Mouse (Mus musculus): ENCODE measurements around the gene Cramp1l. TPM values are rescaled to one million over a fixed set of nuclear protein-coding genes. Genes with fewer than 3 reads are reported as not detected.
"Not testable (repeated sequence)": the region's sequence is repeated elsewhere in the genome, so short reads cannot be mapped to it uniquely, and the experiment has no call there.

The Cramp1l gene
- polyA plus RNA-seq, 1 experiment from 2014 or later, result 3.3 TPM

DNA sequence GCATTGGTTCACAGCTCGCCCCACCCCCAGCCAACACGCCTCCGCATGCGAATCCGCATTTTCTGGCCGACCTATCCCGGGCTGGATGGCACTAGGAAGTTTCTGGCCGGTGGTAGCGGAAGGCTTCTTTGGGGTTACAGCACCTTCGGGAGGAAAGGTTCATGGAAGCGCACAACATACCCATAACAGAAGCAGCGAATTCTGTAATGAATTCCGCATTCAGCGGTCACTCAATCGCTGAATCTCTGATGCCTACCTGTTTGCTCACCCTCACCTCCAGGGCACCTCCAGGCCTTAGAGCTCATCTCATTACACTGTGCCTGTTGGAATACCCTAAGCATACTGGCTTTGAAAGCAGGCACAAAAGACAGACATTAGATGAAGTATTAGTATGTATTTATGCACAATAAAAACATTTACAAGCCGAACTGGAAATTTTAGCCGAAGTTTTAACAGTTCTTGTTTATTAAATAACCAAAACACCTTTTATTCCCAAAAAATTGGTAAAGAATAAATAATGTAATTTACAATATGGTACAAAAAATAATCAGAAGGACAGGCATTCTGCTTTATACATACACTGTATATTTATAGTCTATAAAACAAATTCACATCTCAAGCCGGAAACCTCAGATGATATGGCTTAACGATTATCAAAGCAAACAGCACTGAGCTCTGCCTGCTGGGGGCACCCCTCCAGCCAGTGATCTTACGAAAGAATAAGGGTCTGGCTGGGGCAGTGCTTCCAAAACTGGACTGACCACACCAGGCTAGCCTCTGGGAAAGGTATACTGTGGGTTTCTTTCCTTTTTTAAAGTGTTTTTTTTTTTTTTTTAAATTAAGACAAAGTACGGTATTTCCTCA is 54.5 kb downstream of the Cramp1l start:
- no peak overlapping the region for H3K27ac ChIP-seq (ENCODE audit: low read length)
- no peak overlapping the region for H3K9ac ChIP-seq (replicated peaks; ENCODE audit: low read depth)
- TF ChIP-seq EP300 (IDR thresholded peaks at IDR 0.05), result no peak
- TF ChIP-seq CTCF (IDR thresholded peaks at IDR 0.05), result no peak
- ATAC-seq, result peak; percentile 19
- peak overlapping the region; percentile 93 for H3K4me2 ChIP-seq (replicated peaks; ENCODE audit: low read depth, low read length)
- no peaks in the 10 kb centered on the region for H3K9me3 ChIP-seq (ENCODE audit: low read length)
- H3K4me3 ChIP-seq (ENCODE audit: low read depth, low read length), result peak overlapping the region; percentile 92
- no peak for DNase-seq (ENCODE audit: low spot score)
- 11% methylated on average over 21 of the region's 21 CpGs for WGBS
- H3K36me3 ChIP-seq (ENCODE audit: insufficient read depth, low read length), result peaks cover 32% of the 10 kb centered on the region; the same call in 1 of the 2 replicates
- H3K27me3 ChIP-seq (replicated peaks; ENCODE audit: insufficient read depth, low read length), result no peaks in the 10 kb centered on the region
- peaks cover 4% of the 10 kb centered on the region; the same call in 1 of the 2 replicates for H3K4me1 ChIP-seq (ENCODE audit: insufficient read depth, low read depth, low read length)

DNA sequence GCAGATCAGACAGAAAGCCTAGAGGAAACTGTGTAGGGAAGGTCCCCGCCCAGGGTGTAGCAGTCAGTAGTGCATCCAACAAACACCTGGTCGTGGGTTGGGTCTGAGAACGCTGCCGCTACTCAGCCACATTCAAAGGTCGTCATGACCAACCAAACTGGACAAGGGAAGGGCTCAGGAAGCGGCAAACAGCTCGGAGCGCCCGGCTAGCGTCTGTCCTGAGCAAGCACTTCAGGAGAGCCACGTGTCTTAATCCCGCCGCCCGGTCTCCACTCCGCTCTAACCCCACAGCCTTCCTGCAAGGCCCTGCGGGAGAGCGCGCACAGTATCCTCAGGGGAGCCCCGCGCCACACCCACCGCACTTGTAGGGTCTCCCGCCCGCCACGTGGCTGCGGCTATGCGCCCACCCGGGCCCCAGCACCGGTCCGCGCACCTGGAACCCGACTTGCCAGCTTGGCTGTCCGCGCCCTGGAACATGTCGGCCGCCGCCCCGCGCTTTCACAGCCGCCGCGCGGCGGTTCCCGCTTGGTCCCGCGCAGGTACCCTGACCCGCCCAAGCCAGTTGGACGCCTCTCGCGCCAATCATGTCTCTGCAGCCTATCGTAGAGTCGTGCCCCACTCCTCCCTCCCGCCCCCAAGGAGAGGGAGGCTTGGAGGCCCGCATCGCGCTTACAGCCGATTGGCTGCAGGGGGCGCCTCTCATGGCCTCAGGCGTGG is 55.3 kb downstream of the Cramp1l start, which contains the start of gene Jpt2:
TSS of gene Jpt2 (minus strand) at position 555 of the 717 bp plus-strand sequence.
- Histone ChIP-seq H3K4me1 (ENCODE audit: insufficient read depth, low read depth, low read length) (peaks cover 4% of the 10 kb centered on the region; the same call in 1 of the 2 replicates), H3K27ac (ENCODE audit: low read length) (peak within 1 kb of the TSS; percentile 78), H3K36me3 (ENCODE audit: insufficient read depth, low read length) (peaks cover 25% of the 10 kb centered on the region; the same call in 1 of the 2 replicates), H3K27me3 (replicated peaks; ENCODE audit: insufficient read depth, low read length) (no peaks in the 10 kb centered on the region), H3K9me3 (ENCODE audit: low read length) (no peaks in the 10 kb centered on the region), H3K9ac (replicated peaks; ENCODE audit: low read depth) (peak within 1 kb of the TSS; percentile 50), H3K4me3 (ENCODE audit: low read depth, low read length) (peak within 1 kb of the TSS; percentile 92), H3K4me2 (replicated peaks; ENCODE audit: low read depth, low read length) (peak within 1 kb of the TSS; percentile 93)
- DNase-seq (ENCODE audit: low spot score), result peak; percentile 98
- WGBS, result 4% methylated on average over 58 of the region's 59 CpGs
- TF ChIP-seq CTCF (IDR thresholded peaks at IDR 0.05), result peak; percentile 69
- no peak for TF ChIP-seq EP300 (IDR thresholded peaks at IDR 0.05)
- ATAC-seq, result peak; percentile 100

DNA sequence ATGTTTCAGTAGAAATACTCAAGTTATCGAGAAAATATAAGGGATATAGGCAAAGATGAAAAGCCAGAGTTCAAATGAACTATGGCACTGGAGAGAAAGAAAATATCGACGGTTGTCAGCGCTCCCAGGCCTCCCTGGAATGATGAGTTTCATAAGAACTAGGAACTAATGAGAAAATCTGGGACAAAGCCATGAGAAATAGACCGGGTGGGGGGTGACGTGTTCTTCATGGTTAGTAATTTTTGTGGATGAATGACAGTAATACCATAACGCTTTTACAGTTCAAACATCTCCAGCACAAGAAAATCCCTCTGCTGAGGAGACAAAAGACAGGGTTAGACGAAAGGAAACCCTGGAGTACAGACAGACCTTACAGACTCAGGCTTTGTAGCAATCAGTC is 56.2 kb downstream of the Cramp1l start:
- WGBS, result 33% methylated on average over 8 of the region's 8 CpGs
- no peaks in the 10 kb centered on the region for H3K9me3 ChIP-seq (ENCODE audit: low read length)
- H3K27ac ChIP-seq (ENCODE audit: low read length), result no peak overlapping the region
- H3K4me2 ChIP-seq (replicated peaks; ENCODE audit: low read depth, low read length), result peak overlapping the region; percentile 93
- no peaks in the 10 kb centered on the region for H3K27me3 ChIP-seq (replicated peaks; ENCODE audit: insufficient read depth, low read length)
- TF ChIP-seq CTCF (IDR thresholded peaks at IDR 0.05) (no peak), EP300 (IDR thresholded peaks at IDR 0.05) (no peak)
- H3K9ac ChIP-seq (replicated peaks; ENCODE audit: low read depth), result peak overlapping the region; percentile 50; the same call in 1 of the 2 replicates
- H3K4me3 ChIP-seq (ENCODE audit: low read depth, low read length), result peak overlapping the region; percentile 92
- peaks cover 4% of the 10 kb centered on the region; the same call in 1 of the 2 replicates for H3K4me1 ChIP-seq (ENCODE audit: insufficient read depth, low read depth, low read length)
- DNase-seq (ENCODE audit: low spot score) (peak; percentile 25), ATAC-seq (no peak)
- H3K36me3 ChIP-seq (ENCODE audit: insufficient read depth, low read length), result peaks cover 20% of the 10 kb centered on the region; the same call in 1 of the 2 replicates

DNA sequence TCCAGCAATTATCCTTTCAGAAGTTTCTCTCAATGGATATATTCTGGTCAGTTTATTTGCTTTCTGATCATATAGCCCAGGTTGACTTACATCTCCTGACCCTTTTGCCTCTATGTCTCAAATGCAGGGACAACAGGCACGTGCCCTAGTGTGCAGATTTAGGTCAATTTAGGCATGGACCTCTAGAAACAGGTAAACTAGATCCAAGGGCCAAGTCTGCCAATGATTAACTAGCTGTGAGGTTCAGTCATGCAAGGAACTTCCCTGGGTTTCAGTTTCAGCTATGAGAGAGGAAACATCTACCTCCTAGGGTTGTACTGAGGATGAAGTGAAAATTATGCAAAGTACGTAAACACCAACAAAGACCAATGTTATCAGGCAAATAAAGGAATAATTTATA is 62.3 kb downstream of the Cramp1l start:
- no peak overlapping the region for H3K9ac ChIP-seq (replicated peaks; ENCODE audit: low read depth)
- H3K4me3 ChIP-seq (ENCODE audit: low read depth, low read length), result no peak overlapping the region
- TF ChIP-seq EP300 (IDR thresholded peaks at IDR 0.05) (no peak), CTCF (IDR thresholded peaks at IDR 0.05) (no peak)
- no peaks in the 10 kb centered on the region for H3K27me3 ChIP-seq (replicated peaks; ENCODE audit: insufficient read depth, low read length)
- 81% methylated on average over 2 of the region's 2 CpGs for WGBS
- 0 out of 2 replicates have a peak, but pooled peaks cover 3% of the 10 kb centered on the region for H3K36me3 ChIP-seq (ENCODE audit: insufficient read depth, low read length)
- H3K9me3 ChIP-seq (ENCODE audit: low read length), result no peaks in the 10 kb centered on the region
- H3K4me2 ChIP-seq (replicated peaks; ENCODE audit: low read depth, low read length), result no peak overlapping the region
- H3K27ac ChIP-seq (ENCODE audit: low read length), result no peak overlapping the region
- DNase-seq (ENCODE audit: low spot score), result no peak
- no peak for ATAC-seq
- H3K4me1 ChIP-seq (ENCODE audit: insufficient read depth, low read depth, low read length), result no peaks in the 10 kb centered on the region

DNA sequence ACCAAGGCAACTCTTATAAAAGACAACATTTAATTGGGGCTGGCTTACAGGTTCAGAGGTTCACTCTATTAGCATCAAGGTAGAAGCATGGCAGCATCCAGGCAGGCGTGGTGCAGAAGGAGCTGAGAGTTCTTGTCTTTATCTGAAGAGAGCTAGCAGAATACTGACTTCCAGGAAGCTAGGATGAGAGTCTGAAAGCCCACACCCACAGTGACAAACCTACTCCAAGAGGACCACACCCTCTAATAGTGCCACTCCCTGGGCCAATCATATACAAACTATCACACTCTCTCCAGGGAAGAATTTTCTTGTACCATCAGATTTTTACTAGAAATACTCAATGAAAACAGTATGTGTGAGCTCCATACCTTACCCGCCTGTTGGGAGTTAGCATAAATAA is 64.9 kb downstream of the Cramp1l start:
- Histone ChIP-seq H3K27ac (ENCODE audit: low read length) (no peak overlapping the region), H3K9me3 (ENCODE audit: low read length) (no peaks in the 10 kb centered on the region), H3K4me3 (ENCODE audit: low read depth, low read length) (no peak overlapping the region), H3K36me3 (ENCODE audit: insufficient read depth, low read length) (0 out of 2 replicates have a peak, but pooled peaks cover 3% of the 10 kb centered on the region), H3K4me2 (replicated peaks; ENCODE audit: low read depth, low read length) (no peak overlapping the region), H3K27me3 (replicated peaks; ENCODE audit: insufficient read depth, low read length) (no peaks in the 10 kb centered on the region), H3K9ac (replicated peaks; ENCODE audit: low read depth) (no peak overlapping the region), H3K4me1 (ENCODE audit: insufficient read depth, low read depth, low read length) (no peaks in the 10 kb centered on the region)
- DNase-seq (ENCODE audit: low spot score) (no peak), ATAC-seq (no peak)
- 76% methylated on average over 2 of the region's 2 CpGs for WGBS
- TF ChIP-seq EP300 (IDR thresholded peaks at IDR 0.05), result no peak
- TF ChIP-seq CTCF (IDR thresholded peaks at IDR 0.05), result no peak

DNA sequence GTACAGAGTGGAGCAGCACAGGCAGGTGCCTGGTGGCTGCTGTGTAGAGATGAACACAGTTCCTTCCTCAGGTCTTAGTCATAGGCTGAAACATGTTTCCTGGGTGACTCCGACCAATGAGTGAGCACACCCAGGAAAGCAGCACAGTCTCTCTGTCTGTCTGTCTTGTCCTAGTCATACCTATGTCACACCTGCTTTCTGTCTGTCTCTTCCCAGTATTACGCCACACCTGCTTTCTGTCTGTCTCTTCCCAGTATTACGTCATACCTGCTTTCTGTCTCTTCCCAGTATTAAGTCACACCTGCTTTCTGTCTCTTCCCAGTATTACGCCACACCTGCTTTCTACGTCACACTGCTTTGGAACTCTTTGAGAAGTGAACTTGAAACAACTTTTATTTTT is 67.4 kb downstream of the Cramp1l start:
- no peak overlapping the region for H3K27ac ChIP-seq (ENCODE audit: low read length)
- H3K9ac ChIP-seq (replicated peaks; ENCODE audit: low read depth), result no peak overlapping the region; the same call in 1 of the 2 replicates
- ATAC-seq (no peak), DNase-seq (ENCODE audit: low spot score) (no peak)
- TF ChIP-seq CTCF (IDR thresholded peaks at IDR 0.05), result no peak
- no peak for TF ChIP-seq EP300 (IDR thresholded peaks at IDR 0.05)
- H3K4me2 ChIP-seq (replicated peaks; ENCODE audit: low read depth, low read length), result no peak overlapping the region
- 91% methylated on average over 5 of the region's 5 CpGs for WGBS
- H3K27me3 ChIP-seq (replicated peaks; ENCODE audit: insufficient read depth, low read length), result no peaks in the 10 kb centered on the region
- H3K36me3 ChIP-seq (ENCODE audit: insufficient read depth, low read length), result 0 out of 2 replicates have a peak, but pooled peaks cover 3% of the 10 kb centered on the region
- H3K4me1 ChIP-seq (ENCODE audit: insufficient read depth, low read depth, low read length), result no peaks in the 10 kb centered on the region
- no peak overlapping the region for H3K4me3 ChIP-seq (ENCODE audit: low read depth, low read length)
- no peaks in the 10 kb centered on the region for H3K9me3 ChIP-seq (ENCODE audit: low read length)

DNA sequence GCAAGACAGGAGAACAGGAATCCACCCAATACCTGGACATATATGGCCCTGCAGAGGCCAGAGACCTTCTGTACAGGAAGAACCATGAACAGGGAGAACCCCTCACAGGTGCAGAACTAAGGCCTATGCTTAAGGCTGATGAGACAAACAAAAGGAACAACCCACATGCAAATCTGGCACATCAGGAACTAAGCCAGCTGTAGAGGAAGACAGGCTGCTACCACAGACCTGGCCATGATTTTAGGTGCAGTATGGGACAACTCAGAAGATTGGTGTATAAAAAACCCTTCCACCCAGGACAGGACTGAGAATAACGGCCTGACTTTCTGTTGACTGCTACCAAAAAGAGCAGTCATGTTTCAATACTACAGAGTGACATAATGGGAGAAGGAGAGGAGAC is 72.0 kb downstream of the Cramp1l start:
- H3K27me3 ChIP-seq (replicated peaks; ENCODE audit: insufficient read depth, low read length); H3K4me3 ChIP-seq (ENCODE audit: low read depth, low read length); H3K4me1 ChIP-seq (ENCODE audit: insufficient read depth, low read depth, low read length); ATAC-seq; H3K4me2 ChIP-seq (replicated peaks; ENCODE audit: low read depth, low read length); H3K27ac ChIP-seq (ENCODE audit: low read length); H3K9me3 ChIP-seq (ENCODE audit: low read length); H3K9ac ChIP-seq (replicated peaks; ENCODE audit: low read depth); H3K36me3 ChIP-seq (ENCODE audit: insufficient read depth, low read length); DNase-seq (ENCODE audit: low spot score): not testable (repeated sequence)
- 82% methylated on average over 1 of the region's 1 CpGs for WGBS

Measured in lung, postnatal 0 days (tissue).